Mouse (Mus musculus) retina, adult 2 months (tissue): ENCODE measurements around the gene Cdh8.
"Not testable (repeated sequence)": the region's sequence is repeated elsewhere in the genome, so short reads cannot be mapped to it uniquely, and the experiment has no call there.

Experiments
- DNase-seq: peaks from one replicate; pipeline ENCODE4 v3.0.0-alpha.2; 2012; ENCODE audit warnings: low read depth, low spot score

Cdh8 gene

DNA sequence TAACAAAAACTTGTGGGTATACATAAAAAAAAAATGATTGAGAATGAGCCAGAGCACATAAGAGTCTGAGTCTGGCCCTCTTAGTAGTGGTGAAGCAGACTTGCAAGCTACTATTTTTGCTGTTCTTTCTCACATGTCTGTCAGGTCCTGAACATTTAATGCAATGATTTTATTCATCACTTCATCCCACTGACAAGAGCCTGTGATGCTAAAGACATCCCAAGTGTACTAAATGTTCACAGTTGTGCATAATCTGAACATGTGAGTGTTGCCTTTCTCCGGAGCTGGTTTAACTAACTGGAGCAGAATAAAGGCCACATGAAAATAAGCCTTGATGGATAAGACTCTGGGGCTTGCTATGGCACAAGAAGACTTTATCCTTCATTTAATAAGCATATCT lies 131.2 kb downstream of the Cdh8 start:
- DNase-seq, result peak; percentile 2

DNA sequence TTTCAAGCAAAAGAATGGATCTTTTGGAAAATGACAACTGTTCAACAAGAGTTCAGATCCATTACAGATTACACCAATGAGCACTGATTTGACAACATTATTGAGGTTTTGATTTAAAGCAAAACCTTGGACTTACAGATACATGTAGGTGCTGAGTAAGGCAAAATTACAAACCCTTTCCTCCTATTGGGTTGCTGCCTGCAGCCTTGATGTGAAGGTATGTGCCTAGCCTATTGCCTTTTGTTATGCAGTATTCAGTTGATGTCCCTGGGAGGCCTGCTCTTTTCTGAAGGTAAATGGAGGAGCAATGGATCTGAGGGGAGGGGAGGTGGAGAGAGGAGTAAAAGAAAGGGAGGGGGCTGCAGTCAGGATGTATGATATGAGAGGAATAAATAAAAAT lies 135.9 kb downstream of the Cdh8 start:
- no peak for DNase-seq

- DNase-seq, result no peak
Observed at GRCm38 (mm10) chr8:99267133-99267532, 149.1 kb downstream of the Cdh8 start.

DNA sequence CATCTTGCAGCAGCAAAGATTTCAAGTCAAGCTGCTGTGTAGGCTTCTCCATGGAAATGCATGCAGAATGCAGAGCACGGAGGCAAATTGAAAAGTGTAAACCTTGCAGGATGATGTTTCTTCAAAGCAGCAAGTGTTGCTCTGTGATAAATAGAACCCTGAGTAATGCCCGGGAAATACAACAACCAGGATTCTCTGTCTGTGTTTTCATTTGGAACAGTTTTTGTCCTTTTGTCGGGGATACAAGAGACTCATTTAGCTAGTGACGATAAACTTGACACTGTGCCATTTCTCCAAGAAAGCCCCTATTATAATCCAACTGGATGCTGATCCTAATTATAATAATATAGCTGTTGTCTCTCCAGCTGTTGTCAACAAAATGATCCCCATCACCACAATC lies 181.9 kb downstream of the Cdh8 start:
- no peak for DNase-seq

DNA sequence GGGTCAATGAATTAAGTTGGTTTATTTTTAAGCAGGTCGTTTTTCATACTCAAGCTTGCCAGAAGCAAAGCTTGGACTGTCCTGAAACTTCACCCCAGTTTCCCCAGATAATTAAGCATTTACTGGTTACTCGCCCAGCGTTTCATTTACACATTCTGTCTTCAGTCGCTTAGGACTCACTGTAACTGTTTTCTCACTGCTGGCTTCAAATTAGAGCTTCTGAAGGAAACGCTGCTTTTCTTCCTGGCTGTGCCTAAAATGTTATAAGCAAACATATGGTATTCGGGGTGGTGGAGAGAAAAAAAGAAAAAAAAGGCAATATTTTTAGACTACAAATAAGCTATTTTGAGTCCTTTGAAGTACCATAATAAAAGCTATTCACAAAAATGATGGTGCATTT lies 192.6 kb downstream of the Cdh8 start:
- DNase-seq, result no peak

- no peak for DNase-seq
Observed at GRCm38 (mm10) chr8:99205194-99205593, 211.1 kb downstream of the Cdh8 start.

- DNase-seq, result no peak
Observed at GRCm38 (mm10) chr8:99190643-99191042, 225.6 kb downstream of the Cdh8 start.

DNA sequence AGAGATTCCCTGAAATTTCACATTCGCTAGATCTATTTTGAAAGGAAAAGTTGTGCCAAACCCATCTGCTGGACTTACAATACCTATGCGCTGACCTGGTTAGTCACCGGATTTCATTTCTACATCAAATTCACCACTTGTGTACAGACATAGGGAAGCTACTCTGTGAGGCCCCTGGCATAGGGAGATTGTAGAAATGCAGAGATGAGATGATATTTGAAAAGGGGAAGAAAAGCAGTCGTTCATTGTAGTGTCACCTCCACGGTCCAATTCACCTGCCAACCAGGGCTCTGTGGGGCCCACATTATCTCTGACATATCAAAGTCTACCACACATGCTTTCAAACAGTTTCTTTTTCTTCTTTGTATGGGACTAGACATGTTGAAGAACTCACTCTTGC lies 229.4 kb downstream of the Cdh8 start:
- no peak for DNase-seq

GRCm38 (mm10) chr8:99184186-99184585 lies 232.1 kb downstream of the Cdh8 start:
- no peak for DNase-seq

GRCm38 (mm10) chr8:99166966-99167365 lies 249.3 kb downstream of the Cdh8 start:
- DNase-seq, result no peak

GRCm38 (mm10) chr8:99161633-99162032 lies 254.6 kb downstream of the Cdh8 start:
- no peak for DNase-seq

DNA sequence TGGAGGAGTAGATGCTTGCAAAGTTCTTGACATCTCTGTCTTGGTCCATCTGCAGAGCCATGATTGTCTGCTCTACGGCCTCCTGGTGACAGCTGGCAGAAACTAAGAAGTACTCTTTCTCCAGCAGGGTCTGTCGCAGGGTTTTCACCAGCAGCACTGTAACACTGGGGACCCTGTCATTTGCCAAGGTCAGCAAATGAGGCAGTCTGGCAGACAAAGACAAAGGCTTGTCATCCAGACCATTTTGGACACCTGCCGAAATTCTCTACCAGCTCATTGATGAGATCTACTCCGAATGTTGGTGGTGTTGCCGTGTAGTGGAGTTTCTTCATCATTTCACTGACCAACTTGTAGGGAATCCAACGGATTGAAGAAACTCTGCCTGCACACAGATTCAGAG lies 270.8 kb downstream of the Cdh8 start:
- no peak for DNase-seq

DNA sequence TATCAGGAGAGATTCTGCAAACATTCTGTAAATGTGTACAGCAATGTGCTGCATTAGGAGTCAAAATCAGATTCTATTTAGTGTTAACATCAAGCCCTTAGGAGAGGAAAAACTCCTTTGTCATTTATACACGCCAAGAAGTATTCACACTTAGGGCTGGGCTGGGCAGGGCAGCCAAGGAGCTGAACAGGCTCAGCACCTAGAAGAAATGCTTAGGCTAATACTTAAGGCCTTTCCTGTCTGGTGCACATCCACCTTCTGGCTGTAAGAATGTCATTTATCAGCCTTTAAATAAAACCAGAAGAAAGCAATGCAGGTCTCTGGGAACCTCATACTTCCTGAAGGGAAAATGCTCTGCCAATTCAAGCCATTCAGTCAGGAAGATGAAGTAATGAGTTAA lies 271.5 kb downstream of the Cdh8 start:
- not testable (repeated sequence) for DNase-seq

DNA sequence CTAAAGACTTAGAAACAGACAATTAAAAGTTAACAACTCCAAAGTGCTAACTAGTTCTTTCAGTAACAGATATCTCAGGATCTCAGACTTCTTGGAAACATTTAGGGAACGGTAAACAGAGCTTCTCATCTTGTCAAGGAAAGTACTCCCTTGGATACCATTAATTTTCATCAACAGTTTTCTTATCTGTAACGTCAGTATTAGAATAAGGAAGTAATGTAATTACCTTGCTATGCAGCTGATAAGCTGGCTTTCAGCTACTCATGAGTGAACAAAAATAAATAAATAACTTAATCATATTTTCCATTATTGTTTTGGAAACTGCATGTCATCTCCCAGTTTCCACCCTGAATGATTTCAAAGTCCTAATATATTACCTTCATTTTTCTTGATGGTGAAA lies 317.8 kb downstream of the Cdh8 start:
- DNase-seq, result no peak

GRCm38 (mm10) chr8:99051344-99051743 lies 364.9 kb downstream of the Cdh8 start:
- no peak for DNase-seq

DNA sequence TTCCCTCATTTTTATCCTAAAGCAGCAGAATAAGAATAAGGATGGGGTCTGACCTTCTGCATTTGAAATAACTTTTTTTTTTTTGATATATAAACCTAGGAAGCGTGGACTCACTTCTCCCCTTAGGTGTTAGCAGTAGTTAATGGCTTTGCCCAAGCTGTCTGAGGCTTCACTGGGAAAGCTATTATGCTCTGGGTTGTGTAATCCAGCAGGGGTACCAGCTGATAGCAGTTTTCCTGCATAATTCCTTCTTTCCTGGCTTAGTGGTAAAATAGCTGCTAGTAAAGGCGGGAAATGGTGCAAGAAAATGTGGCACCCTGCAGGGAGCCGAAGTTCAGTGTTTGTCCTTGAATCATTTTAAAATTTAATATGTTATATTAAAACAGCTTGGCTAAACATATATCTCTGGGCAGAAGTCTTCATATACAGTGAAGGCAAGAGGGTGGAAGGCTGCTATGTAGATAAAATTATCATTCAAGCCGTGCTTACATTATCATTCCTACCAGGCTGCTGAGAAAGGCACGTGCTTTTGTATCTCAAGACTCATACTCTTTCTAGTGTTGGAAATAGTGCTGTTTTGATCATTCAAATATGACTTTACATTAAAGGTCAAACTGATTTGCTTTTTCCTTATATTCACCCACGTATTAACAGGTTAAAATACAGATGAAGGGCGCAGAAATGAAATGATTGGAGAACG lies 367.5 kb downstream of the Cdh8 start:
- no peak for DNase-seq

- DNase-seq, result no peak
Observed at GRCm38 (mm10) chr8:99040423-99040822, 375.8 kb downstream of the Cdh8 start.

- no peak for DNase-seq
Observed at GRCm38 (mm10) chr8:99031060-99031459, 385.2 kb downstream of the Cdh8 start.
